Mouse (Mus musculus) limb, embryonic 11.5 days (tissue): ENCODE results near the gene Six5. TPM values are rescaled to one million over a fixed set of nuclear protein-coding genes. Genes with fewer than 3 reads are reported as not detected.
A peak's percentile ranks its signal among the peaks of the same experiment; 100 is the strongest.

Source experiments
- ATAC-seq: fragments of 200-750 bp; cut with Nextera tagmentation; 2 replicates; pipeline ENCODE4 v1.8.0; 2017; ENCODE audit warnings: low read depth; ENCODE audit not compliant: insufficient number of reproducible peaks, low FRiP score, low TSS enrichment
- DNase-seq: peaks from one replicate; pipeline ENCODE4 v3.0.0-alpha.2; 2015; ENCODE audit warnings: low spot score
- H3K27ac ChIP-seq: fragments of 300-500 bp; sonication (generic); replicated peaks from 2 replicates; pipeline ENCODE4 v1.5.1; 2014; ENCODE audit warnings: low read depth, mild to moderate bottlenecking, low read length
- H3K27me3 ChIP-seq: fragments of 300-500 bp; sonication (generic); 2 replicates; pipeline ENCODE4 v1.6.1; 2014; ENCODE audit warnings: mild to moderate bottlenecking, low read length, mixed read lengths; ENCODE audit not compliant: control insufficient read depth, insufficient read depth
- H3K36me3 ChIP-seq: fragments of 300-500 bp; sonication (generic); 2 replicates; pipeline ENCODE4 v1.6.1; 2014; ENCODE audit warnings: mild to moderate bottlenecking, low read length, moderate library complexity, mixed read lengths; ENCODE audit not compliant: control insufficient read depth, insufficient read depth
- H3K4me1 ChIP-seq: fragments of 300-500 bp; sonication (generic); 2 replicates; pipeline ENCODE4 v1.6.1; 2014; ENCODE audit warnings: low read length, mixed read lengths; ENCODE audit not compliant: control insufficient read depth, insufficient read depth
- H3K4me2 ChIP-seq: fragments of 300-500 bp; sonication (generic); 2 replicates; pipeline ENCODE4 v1.6.1; 2014; ENCODE audit warnings: low read depth, mild to moderate bottlenecking, moderate library complexity; ENCODE audit not compliant: severe bottlenecking
- H3K4me3 ChIP-seq: fragments of 300-500 bp; sonication (generic); 2 replicates; pipeline ENCODE4 v1.5.1; 2014; ENCODE audit warnings: low read depth, low read length
- H3K9ac ChIP-seq: fragments of 300-500 bp; sonication (generic); 2 replicates; pipeline ENCODE4 v1.6.1; 2014; ENCODE audit warnings: mild to moderate bottlenecking, low read length
- H3K9me3 ChIP-seq: fragments of 300-500 bp; sonication (generic); 2 replicates; pipeline ENCODE4 v1.6.1; 2016; ENCODE audit warnings: low read length; ENCODE audit not compliant: control insufficient read depth
- WGBS: fragments of 180-500 bp; shearing (Covaris S2); extraction: QIAGEN DNeasy Blood & Tissue Kit; methylation state at CpG from one replicate; pipeline ENCODE4 v1.1.7; 2014; 5-methylcytosine and 5-hydroxymethylcytosine counted together
- polyA plus RNA-seq: library from polyadenylated mRNA; unstranded; fragments of >200 nt; fragmentation: Nextera tagmentation; extraction: Ambion mirVana; gene quantifications from 2 replicates; pipeline ENCODE4 v1.2.1, GENCODE M21; 2014

The Six5 gene
- polyA plus RNA-seq, 1 experiment from 2014 or later, result 8.9 TPM

GRCm38 (mm10) chr7:19104486-19104885, 10.1 kb downstream of the Six5 start:
- Histone ChIP-seq H3K36me3 (no peaks in the 10 kb centered on the region), H3K9me3 (no peaks in the 10 kb centered on the region), H3K9ac (no peak overlapping the region), H3K4me2 (no peak overlapping the region), H3K4me1 (no peaks in the 10 kb centered on the region), H3K27ac (no peak overlapping the region), H3K4me3 (no peak overlapping the region), H3K27me3 (no peaks in the 10 kb centered on the region)
- 80% methylated on average over 2 of the region's 2 CpGs for WGBS
- ATAC-seq, result no peak
- no peak for DNase-seq

DNA sequence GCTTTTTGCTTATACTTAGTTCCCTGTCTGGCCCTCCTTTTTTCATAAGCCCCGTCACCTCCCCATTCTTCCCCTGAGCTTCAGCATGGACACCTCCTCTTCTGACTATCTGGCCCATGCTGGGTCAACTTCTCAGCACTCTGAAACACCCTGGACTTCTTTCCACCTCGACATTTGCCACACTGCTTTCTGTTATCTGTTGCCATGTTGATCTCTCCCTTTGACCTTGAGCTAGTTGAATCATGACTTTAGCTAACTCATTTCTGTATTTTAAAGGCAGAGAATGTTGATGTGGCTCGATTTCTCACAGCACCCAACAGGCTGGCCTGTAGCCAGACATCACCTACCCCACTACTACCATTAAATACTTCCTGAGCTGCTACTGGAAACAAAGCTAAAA, 13.0 kb downstream of the Six5 start:
- H3K9me3 ChIP-seq, result no peaks in the 10 kb centered on the region
- no peaks in the 10 kb centered on the region for H3K27me3 ChIP-seq
- no peak overlapping the region for H3K4me3 ChIP-seq
- no peaks in the 10 kb centered on the region for H3K4me1 ChIP-seq
- no peak overlapping the region for H3K27ac ChIP-seq
- ATAC-seq (no peak), DNase-seq (no peak)
- no peaks in the 10 kb centered on the region for H3K36me3 ChIP-seq
- 65% methylated on average over 3 of the region's 3 CpGs for WGBS
- H3K9ac ChIP-seq, result no peak overlapping the region
- H3K4me2 ChIP-seq, result no peak overlapping the region

- ATAC-seq (no peak), DNase-seq (no peak)
- Histone ChIP-seq H3K4me1 (no peaks in the 10 kb centered on the region), H3K36me3 (no peaks in the 10 kb centered on the region; the same call in 1 of the 2 replicates), H3K9me3 (no peaks in the 10 kb centered on the region), H3K27me3 (no peaks in the 10 kb centered on the region), H3K4me3 (no peak overlapping the region), H3K4me2 (no peak overlapping the region), H3K9ac (no peak overlapping the region), H3K27ac (no peak overlapping the region)
- 78% methylated on average over 1 of the region's 1 CpGs for WGBS
Observed at GRCm38 (mm10) chr7:19109565-19109964, 15.2 kb downstream of the Six5 start.

DNA sequence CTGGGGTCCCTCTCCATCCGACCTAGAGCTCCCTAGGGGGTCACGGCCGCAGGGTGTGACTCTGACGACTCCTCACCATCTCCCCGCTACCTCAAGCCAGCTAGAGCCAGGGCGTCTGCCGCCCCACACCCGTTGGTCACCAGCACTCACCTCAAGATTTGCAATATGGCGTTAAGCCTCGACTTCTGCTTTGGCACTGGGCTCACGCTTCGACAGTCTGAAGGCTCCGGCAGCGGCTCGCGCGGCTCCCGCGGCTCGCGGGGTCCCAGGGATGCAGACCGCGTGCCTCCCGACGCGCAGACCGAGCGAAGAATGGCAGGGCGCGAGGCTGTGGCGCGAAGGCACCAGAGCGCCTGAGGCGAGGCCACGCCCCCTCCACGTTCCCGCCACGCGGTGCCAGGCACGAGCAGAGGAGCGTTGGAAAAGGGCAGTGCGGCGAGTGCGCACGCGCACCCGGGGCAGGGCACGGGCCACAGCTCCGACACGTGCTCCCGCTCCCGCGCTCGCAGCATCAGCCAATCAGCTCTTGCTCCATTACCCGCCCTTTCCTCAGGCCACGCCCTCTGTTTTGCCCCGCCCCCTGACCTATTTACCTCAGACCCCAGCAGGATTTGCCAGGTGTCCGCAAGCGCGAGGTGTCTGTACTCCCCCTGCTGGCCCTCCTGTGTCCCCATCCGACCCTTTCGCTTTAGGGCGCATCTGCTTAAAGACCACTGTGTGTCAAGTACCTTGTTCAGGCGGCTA, 23.8 kb downstream of the Six5 start, which contains the start of gene Gm4969:
TSS of gene Gm4969 (minus strand) at position 341 of the 744 bp plus-strand sequence.
- Histone ChIP-seq H3K4me3 (0 out of 2 replicates have a peak within 1 kb of the TSS, but pooled peaks have one; percentile 12), H3K4me1 (peaks cover 6% of the 10 kb centered on the region; the same call in 1 of the 2 replicates), H3K4me2 (no peak within 1 kb of the TSS; the same call in 1 of the 2 replicates), H3K9ac (no peak within 1 kb of the TSS), H3K27me3 (no peaks in the 10 kb centered on the region), H3K36me3 (no peaks in the 10 kb centered on the region), H3K27ac (no peak within 1 kb of the TSS), H3K9me3 (peaks cover 4% of the 10 kb centered on the region; the same call in 1 of the 2 replicates)
- WGBS, result 21% methylated on average over 64 of the region's 64 CpGs
- no peak for ATAC-seq
- peak; percentile 78 for DNase-seq

DNA sequence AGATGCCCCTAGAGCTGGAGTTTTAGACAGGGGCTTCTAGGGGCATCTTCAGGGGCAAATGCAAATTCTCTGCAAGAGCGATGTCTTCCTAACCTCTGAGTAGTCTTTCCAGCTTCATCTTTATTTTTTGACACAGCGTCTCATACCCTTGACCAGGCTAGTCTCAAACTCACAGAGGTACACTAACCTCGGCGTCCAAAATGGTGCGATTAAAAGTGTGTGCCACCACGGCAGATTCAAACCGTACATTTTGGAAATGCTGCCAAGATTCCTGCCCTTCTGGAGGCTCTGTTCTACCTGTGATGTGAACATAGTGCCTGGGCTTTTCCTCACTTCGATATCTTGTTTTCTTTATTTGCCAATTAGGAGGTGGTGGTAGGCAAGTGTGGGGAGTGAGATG, 24.7 kb downstream of the Six5 start:
- no peak overlapping the region for H3K27ac ChIP-seq
- DNase-seq (no peak), ATAC-seq (peak; percentile 4; the same call in 1 of the 2 replicates)
- no peak overlapping the region for H3K4me3 ChIP-seq
- H3K9me3 ChIP-seq, result peaks cover 4% of the 10 kb centered on the region; the same call in 1 of the 2 replicates
- 94% methylated on average over 8 of the region's 8 CpGs for WGBS
- H3K4me1 ChIP-seq, result peaks cover 6% of the 10 kb centered on the region; the same call in 1 of the 2 replicates
- H3K9ac ChIP-seq, result no peak overlapping the region
- no peaks in the 10 kb centered on the region for H3K27me3 ChIP-seq
- H3K4me2 ChIP-seq, result no peak overlapping the region
- no peaks in the 10 kb centered on the region for H3K36me3 ChIP-seq

DNA sequence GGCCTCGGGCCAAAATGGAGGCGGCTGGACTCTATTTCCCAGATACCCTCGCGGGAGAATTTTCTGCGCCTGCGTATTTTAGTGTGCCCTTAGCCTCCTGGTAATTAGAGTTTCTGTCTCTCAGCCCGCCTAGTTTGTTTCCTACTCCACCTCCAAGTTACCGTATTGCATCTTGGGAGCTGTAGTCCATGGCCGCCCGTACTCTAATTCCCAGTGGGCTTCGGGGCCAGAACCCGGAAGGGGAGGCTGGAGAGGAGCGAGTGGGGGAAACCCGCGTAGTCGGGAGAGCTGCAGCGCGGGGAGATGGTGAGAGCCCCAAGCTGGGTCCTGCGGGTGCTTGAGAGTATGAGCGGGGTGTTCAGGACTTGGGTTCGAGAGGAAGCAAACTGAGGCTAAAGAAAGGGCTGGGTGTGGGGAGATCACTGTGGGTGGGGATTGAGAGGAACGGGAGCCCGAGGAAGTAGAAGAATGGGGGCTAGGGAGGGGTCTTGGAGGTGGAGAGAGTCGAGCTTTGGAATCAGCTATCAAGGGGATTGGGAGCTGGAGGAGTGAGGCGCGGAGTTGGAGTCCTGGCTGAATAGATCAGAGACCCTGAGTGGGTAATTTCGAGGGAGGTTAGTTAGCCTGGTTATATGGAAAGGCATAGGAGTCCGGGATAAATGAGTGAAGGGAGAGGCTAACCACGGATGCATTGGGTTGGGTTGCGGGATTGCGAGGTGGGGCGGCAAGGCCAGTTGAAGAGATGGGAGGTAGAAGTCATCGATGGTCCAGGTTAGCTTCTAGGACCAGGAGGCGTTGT, 25.4 kb downstream of the Six5 start, which contains the start of gene Fbxo46:
TSS of gene Fbxo46 (plus strand) at position 229 of the 799 bp plus-strand sequence.
- DNase-seq (peak; percentile 93), ATAC-seq (peak; percentile 89)
- H3K36me3 ChIP-seq, result peaks cover 2% of the 10 kb centered on the region; the same call in 1 of the 2 replicates
- no peak within 1 kb of the TSS for H3K27ac ChIP-seq
- no peaks in the 10 kb centered on the region for H3K27me3 ChIP-seq
- peak within 1 kb of the TSS; percentile 43 for H3K4me3 ChIP-seq
- H3K9me3 ChIP-seq, result peaks cover 4% of the 10 kb centered on the region; the same call in 1 of the 2 replicates
- peak within 1 kb of the TSS; percentile 63 for H3K4me2 ChIP-seq
- WGBS, result 2% methylated on average over 34 of the region's 34 CpGs
- H3K4me1 ChIP-seq, result peaks cover 6% of the 10 kb centered on the region; the same call in 1 of the 2 replicates
- H3K9ac ChIP-seq, result peak within 1 kb of the TSS; percentile 45

GRCm38 (mm10) chr7:19121686-19122085, 27.3 kb downstream of the Six5 start:
- Histone ChIP-seq H3K4me3 (no peak overlapping the region), H3K9ac (no peak overlapping the region), H3K27me3 (no peaks in the 10 kb centered on the region), H3K36me3 (peaks cover 2% of the 10 kb centered on the region; the same call in 1 of the 2 replicates), H3K9me3 (peaks cover 4% of the 10 kb centered on the region; the same call in 1 of the 2 replicates), H3K27ac (no peak overlapping the region), H3K4me2 (no peak overlapping the region), H3K4me1 (peaks cover 6% of the 10 kb centered on the region; the same call in 1 of the 2 replicates)
- ATAC-seq, result no peak
- 95% methylated on average over 4 of the region's 4 CpGs for WGBS
- no peak for DNase-seq

DNA sequence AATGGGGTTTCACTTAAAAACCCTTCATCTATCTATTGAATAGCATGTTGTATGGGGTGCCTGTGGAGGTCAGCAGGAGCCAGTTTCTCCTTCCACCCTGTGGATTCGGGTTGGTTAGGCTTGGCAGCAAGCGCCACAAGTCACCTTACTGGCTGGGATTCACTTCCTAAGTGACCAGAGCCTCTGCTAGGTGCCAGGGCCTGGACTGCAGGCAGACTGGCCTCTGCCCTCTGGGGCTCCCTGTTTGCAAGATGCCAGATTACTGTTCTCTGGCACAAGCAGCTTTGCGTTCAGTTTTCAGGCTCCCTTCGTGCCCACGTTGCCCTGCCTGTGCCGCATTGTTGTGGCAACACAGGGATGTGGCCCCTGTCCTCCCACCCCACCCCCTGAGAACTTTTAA, 30.3 kb downstream of the Six5 start:
- Histone ChIP-seq H3K36me3 (peaks cover 2% of the 10 kb centered on the region; the same call in 1 of the 2 replicates), H3K4me3 (no peak overlapping the region), H3K4me1 (peaks cover 6% of the 10 kb centered on the region; the same call in 1 of the 2 replicates), H3K9me3 (no peaks in the 10 kb centered on the region), H3K4me2 (no peak overlapping the region), H3K9ac (no peak overlapping the region), H3K27ac (no peak overlapping the region), H3K27me3 (no peaks in the 10 kb centered on the region)
- WGBS, result 88% methylated on average over 6 of the region's 6 CpGs
- DNase-seq (no peak), ATAC-seq (no peak)
